Mouse (Mus musculus): ENCODE results near the gene Clec2g.
"Not testable (repeated sequence)": the region's sequence is repeated elsewhere in the genome, so short reads cannot be mapped to it uniquely, and the experiment has no call there.

GRCm38 (mm10) chr6:128887091-128887790 is 46.9 kb upstream of the Clec2g start, which contains the start of gene Clec2i:
- TF ChIP-seq CTCF, EP300 (IDR thresholded peaks at IDR 0.05; ENCODE audit: low read depth): not testable (repeated sequence)
